Mouse (Mus musculus): ENCODE measurements at regions not wholly inside any gene's neighbourhood (a gene's known extent, or its start where the extent isn't known, plus 50 kb on each side); places are given as distances from the start of the nearest gene placed in this dataset.

DNA sequence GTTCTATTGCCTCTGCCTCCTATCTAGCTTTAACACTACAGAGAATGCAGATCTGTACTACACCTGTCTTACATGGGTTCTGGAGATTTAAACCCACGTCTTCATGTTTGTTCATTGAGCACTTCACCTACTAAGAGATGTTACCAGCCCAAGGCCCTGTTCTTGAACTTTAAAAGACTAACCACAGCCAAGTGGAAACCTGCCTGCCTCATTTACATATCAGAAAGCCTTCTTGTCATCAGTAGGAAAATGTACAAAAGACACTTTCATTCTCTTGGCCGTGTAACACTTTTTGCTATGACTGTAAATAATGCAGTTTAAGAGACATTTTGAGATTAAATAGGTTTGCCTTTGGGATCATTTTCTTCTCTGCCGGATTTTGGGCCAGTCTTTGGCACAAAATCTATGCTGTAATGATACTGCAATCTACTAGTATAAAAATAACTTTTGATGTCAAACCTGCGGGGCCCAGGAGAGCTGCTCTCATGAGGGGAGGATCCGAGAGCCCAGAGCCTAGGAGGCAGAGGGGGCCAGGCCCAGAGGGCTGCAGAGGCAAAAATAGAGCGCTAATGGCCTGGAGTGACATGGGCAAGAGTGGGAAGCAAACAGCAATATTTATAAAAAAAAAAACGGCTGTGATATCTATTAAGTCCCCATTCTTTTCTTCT is 318.4 kb upstream of the Myo3a start:
- no peak for TF ChIP-seq CTCF (IDR thresholded peaks at IDR 0.05; ENCODE audit: low read depth, low read length)
- TF ChIP-seq POLR2A (IDR thresholded peaks at IDR 0.05; ENCODE audit: extremely low read depth, insufficient read depth, low read length): no peak

Data from liver, adult 2 months (tissue).